Mouse (Mus musculus) gastrocnemius, adult 8-10 months (tissue): ENCODE data around the gene Spata31d1b. TPM values are rescaled to one million over a fixed set of nuclear protein-coding genes. Genes with fewer than 3 reads are reported as not detected.
"Not testable (repeated sequence)": the region's sequence is repeated elsewhere in the genome, so short reads cannot be mapped to it uniquely, and the experiment has no call there.

ENCODE experiments used
- DNase-seq, 2 experiments: peaks; one replicate each; pipeline ENCODE4 v3.0.0; 2022; ENCODE audit warnings: low spot score in 2 of 2
- total RNA-seq, 4 experiments: library from RNA; stranded (reverse); gene quantifications; 2 replicates each; pipeline ENCODE4 v1.2.4; 2022

Spata31d1b gene
- not detected for total RNA-seq

DNA sequence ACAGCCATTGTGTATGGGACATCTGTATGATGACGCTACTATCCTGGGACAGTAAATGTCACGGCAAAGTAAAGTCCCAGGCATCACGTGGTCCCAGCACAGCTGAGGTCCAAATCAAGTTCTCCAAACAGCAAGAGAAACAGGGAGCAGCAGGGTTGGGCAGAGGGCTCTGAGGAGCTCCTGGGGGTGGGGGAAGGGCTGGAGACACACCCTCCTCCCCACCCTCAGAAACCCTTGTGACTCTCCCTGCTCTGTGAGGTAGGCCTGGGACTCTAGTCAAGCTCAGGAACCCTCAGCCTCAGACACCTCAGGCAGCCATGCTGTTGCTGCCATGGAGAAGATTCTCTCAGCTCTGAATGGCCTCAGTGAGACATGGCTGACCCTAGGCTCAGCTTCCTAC, at the start of gene Spata31d1b:
Gene Spata31d1b (plus strand): TSS at position 301 of the 400 bp plus-strand sequence.
- not testable (repeated sequence) for DNase-seq

DNA sequence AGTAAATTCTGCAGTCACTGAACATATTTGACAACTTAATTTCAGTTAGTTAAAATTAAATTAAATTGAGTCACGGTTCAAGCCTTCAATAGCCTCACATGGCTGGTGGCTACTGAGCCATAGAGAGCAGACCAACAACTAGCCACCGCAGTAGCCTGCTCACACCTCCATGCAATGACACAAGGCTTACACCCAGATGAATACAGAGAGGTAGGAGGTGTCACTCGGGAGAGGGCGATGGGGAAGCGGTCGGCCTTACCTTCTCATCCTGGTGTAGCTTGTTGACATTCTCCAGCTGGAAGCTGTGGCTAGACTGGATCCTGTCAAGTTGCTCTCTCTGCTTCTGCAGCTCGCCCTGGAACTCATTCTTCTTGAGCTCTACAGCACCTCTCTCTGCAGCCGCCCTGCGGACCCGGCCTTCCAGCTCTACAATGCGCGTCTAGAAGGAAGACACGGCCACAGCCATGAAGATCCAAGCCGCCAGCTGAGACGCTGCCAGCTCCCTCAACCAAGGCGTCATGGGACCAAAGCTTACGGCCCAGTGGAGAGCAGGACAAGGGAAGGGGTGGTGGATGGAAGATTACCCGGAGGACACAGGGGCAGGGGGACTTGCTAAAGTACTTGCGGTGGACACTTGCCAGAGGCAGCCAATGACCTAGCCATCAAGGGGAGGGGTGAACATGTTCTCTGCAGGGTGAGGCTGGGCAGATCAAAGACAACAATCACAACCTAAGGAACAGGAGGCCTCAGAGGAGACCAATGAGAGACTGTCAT, 48.0 kb upstream of the Spata31d1b start:
- no peak for DNase-seq

DNA sequence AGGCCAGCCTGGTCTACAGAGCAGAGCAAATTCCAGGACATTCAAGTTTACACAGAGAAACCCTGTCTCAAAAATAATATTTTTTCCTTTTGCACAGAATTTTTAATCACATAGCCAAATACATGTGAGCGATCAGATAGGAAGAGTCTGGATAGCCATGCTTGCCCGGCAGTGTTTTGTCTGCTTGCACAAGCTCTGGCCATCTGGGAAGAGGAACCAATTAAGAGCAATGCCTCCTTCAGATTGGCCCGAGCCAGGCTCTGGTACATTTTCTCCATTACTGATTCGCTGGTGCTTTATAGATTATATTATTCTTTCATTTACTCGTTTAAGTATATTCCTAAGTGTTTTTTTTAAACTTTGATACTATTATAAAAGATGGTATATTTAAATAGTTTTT, 44.3 kb upstream of the Spata31d1b start:
- no peak for DNase-seq

DNA sequence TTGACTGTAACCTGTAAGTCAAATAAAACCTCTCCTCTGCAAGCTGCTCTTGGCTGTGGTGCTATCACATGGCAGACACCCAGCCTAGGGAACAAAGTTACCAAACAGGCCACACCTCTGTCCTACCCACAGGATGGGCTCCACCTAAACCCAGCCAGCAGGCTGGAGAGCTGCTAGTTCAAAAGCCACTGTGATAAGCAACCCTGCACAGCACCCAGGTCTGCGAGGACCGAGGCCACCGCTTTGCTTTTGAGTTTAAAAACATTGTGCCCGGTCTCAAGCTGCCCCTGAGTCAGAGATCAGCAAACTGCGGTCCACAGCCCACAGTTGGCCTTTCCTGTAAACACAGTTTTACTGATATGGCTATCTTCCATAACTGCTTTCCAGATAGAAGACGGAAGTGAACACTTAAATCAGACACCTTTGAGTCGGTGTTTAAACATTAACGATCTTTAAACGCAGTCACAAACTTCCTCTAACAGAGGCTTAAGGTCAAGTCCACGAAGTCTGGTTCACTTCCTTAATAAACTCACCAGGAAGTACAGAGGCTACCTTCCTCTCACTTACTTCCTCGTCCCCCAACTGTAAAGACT, 43.5 kb upstream of the Spata31d1b start:
- no peak for DNase-seq

DNA sequence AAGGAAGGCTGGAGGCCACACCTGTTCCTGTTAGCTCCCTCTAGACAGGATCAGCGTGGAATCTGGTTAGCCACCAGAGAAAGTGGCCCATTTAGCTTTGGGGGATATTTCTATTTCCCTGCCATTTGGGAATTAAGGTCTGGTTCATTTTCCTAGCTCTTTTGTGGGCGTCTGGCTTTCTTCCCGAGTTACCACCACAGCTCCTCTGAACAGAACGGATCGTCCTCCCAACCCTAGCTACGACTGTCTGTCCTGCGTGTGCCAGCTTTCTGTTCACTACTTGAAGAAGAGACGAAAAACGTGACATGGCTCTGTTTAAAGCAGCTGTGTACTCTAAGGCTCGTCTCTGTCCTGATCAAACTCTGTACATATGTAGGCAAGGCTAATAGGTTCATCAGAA, 42.1 kb upstream of the Spata31d1b start:
- DNase-seq, result no peak

DNA sequence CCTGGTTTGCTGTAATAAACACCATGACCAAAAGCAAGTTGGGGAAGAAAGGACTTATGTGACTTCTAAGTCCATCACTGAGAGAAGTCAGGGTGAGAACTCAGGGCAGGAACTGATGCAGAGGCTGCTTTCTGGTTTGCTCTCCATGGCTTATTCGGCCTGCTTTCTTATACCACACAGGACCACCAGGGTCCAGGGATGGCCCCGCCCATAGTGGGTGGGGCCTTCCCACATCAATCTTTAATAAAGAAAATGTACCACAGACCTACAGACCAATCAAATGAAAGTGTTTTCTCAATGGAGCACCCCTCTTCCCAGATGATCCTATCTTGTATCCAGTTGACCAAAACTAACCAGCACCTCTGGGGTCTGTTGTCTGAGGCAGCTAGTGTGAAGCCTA, 40.6 kb upstream of the Spata31d1b start:
- no peak for DNase-seq

DNA sequence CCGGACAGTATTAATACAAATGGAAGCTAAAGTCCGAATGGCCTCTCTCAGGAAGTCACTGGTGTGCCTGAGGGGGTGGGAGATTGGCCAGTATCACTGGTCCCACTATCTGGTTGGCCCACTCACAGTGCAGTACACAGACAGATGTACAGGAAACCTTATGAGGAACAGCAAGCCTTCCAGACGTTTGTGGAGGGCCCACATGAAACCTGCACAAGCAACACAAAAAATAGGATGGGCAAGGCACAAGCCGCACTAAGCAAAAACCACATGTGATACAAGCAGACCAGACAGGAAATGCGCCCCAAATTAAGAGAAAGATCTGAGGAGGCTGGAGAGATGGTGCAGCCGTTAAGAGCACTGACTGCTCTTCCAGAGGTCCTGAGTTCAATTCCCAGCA, 39.8 kb upstream of the Spata31d1b start:
- DNase-seq, result no peak

DNA sequence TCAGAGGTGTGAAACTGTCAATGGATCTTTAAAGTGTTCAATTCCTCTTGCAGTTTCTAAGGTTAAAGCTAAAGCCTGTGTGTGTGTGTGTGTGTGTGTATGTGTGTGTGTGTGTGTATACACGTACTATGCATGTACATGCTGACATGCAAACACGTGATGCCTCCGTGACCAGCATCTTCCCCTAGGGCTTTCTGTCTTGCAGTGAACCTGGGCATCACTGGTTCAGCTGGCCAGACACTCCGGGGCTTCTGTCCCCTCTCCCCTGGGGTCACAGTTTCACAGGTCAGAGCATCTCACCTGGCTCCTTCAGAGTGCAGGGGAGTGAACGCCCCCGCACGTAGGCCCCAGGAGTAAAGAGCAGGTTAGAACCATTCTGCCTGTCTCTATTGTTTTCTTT, 38.5 kb upstream of the Spata31d1b start:
- DNase-seq, result no peak

DNA sequence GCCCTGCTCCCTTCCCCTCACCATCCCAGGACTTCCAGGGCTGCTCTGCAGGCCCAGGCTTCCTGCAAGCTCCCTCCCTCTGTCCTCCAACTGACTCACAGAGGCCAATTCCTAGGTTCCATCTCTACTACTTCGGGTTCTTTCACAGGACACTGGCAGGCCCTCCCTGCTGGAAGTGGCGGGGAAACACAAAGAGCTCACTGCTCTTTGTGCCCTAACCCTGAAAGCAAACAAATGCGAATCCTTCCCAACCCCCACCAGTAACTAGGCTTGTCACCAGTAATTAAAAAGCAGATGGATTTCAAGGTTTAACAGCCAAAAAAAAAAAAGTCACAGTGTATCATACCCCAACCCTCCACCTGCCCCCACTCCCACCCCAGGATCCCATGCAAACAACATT, 37.9 kb upstream of the Spata31d1b start:
- no peak for DNase-seq

DNA sequence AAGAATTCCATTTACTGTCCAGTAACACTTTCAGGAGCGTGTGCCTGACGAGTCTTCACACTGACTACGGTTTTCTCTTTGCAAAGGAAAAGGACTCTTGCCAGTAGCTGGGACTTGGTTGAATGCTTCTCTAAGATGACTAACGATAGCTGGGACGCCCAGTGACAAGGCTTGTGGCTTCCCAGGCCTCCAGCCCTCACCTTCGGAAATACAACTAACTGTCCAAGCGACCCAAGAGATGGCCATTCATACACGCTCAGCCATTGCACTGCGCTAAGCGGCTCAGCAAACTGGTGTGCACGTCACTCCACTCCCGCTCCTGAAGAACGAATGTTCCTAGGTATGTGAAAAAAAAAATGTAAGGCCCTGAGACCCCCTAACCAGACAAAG, 37.3 kb upstream of the Spata31d1b start:
- DNase-seq, result no peak

DNA sequence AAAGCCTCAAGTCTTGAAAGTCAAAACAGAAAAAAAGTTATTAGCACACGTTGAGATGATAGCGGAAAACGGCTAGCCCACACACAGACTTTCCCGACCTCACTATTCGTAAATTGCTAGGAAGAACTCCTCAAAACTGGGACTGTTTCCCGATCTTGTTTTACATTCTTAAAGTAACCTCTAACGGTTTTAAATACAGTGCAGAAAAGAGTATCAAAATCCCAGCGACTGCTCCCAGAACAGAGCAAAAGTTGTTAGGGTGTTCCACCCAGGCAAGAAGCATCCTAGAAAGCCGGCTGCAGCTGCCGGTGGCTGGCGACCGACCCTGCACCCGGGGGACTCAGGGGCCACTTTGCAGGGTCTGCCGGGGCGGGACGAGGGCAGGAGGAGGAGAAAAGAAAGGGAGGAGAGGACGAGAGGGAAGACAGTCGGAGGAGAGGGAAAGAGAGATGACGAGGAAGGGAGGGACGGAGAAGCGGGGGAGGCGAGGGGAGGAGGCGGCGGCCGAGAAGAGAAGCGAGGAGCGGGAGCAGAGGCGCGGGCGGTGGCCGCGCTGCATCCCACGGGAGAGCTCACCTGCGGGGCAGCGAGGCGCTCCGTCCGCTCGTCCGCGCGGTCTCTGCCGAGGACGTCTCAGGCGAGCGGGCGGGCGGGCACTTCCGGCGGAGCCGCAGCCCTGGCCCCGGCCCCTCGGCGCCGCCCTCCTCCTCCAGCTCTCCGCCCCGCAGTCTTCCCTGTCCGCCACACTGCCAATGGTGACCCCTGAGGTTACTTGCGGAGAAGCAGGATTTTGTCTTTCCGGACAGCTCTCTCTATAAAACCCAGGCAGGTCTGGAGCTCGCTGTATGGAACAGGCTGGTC, 36.7 kb upstream of the Spata31d1b start, which contains the start of gene Golm1:
Gene Golm1 (minus strand): TSS at position 661 of the 861 bp plus-strand sequence.
- DNase-seq, result peak in 1 of 2 experiments; percentile 15

DNA sequence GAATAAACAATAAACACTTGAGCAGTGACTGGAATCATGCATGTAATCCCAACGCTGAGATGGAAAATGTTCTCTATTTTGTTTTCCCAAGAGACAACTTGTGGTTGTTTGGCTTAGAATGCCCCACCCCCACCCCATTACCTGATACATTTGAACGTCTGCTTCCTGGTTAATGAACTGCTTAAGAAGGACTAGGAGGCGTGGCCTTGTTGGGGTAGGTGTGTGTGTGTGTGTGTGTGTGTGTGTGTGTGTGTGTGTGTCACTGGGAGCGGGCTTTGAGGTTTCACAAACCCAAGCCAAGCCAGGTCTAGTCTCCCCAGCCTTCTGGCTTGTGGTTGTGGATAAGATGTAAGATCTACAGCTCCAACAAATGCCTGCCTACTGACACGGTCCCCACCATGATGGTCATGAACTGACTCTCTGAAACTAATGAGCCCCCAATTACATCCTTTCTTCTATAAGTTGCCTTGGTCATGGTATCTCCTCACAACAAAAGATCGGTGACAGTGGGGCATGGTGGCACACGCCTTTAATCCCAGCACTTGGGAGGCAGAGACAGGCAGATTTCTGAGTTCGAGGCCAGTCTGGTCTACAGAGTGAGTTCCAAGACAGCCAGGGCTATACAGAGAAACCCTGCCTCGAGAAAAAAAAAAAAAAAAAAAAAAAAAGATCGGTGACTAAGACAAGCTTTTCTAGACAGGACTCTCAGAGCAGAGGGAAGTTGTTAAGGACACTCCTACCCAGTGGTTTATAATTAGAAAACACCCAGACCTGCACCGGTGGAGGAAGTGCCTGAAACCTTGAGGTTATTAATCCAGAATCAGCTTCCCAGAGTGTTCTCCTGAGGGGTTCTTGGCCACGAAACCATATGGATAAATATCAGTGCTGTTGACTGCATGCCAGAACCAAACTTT, 35.5 kb upstream of the Spata31d1b start:
- no peak for DNase-seq

DNA sequence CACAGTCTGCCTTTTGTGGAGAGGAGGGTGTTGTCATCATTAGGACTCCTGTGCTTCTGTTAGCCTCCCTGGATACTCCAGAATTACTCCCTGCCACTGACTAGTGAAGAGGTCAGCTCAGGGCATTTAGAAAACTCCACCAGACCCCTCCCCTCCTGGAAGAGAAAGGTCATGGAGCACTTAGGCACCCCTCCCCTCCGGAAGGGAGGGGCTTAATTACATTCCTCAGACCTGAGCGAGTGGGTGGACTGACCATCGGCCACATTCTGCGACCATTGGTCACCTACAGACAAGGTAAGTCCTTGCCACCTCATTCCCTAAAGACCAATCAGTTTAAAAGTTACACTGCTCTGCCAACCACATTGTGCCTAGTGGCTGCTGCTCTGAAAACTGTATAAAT, 32.8 kb upstream of the Spata31d1b start:
- DNase-seq, result no peak

DNA sequence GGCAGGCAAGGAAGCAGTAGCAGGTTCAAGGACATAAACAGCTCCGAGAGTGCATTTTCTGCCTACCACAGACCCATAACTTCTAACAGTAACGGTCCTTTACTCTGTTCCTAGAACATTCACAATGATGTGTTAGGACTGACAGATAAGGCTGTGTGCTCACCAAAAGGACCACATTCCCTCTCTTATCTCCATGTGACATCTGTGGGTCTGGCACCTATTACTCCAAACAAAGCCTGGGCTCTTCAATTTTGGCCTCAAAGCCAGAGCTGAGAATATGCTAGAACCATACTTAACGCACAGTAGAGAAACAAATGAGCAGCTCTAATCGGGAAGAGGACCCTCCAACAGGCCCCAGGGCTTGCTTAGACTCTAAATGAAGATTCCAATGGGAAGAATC, 32.2 kb upstream of the Spata31d1b start:
- DNase-seq, result no peak

DNA sequence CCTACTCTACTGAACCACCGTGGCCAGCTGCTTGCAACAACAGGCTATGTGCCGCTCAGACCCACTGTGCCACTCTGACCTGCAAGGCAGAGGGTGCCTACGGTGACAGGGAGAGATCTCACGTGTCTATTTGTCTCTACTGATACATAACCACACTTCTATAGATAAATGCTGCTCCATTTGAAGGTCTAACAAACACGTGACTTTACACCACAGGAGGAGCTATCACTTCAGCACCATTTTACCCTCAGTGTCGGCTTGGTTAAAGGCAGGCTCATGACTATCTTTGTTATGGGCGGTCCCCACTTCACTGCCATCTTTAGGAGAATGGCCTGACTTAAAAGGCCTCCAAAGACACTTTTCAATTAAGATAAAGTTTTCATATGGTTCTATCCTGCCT, 29.5 kb upstream of the Spata31d1b start:
- DNase-seq, result no peak

DNA sequence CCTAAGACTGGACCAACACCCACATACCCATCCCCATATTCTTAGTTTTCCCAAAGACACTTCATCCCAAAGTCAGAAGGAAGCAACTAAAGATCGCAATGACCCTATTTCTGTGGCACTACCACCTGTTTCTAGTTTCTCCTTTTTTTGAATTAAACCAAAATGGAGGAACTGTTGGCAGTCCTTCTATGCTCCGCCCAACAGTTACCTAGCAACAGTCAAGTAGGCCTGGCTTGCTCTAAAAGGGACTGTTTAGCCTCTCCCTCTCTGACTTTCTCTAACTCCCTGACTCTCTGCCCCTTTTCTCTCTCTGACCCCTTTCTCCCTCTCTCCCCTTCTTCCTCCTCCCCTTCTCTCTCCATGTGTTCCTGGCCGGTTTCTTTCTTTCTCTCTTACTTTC, 26.8 kb upstream of the Spata31d1b start:
- no peak for DNase-seq

DNA sequence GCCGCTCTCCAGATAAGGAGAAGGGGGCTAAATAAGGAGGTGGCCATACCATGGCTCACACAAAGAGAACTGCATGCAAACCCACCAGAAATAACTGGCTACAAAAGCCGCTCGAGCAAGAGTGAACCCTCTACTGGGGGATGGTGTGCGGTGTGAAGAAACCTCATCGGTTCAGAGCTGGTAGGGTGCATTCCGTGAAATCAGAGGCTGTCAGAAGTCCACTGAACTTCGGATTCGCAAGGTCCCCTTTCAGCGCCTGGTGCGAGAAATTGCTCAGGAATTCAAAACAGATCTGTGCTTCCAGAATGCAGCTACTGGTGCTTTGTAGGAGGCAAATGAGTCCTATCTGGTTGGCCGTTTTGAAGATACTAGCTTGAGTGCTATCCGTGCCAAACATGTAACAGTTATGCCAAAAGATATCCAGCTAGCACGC, 23.7 kb upstream of the Spata31d1b start:
- DNase-seq, result no peak

DNA sequence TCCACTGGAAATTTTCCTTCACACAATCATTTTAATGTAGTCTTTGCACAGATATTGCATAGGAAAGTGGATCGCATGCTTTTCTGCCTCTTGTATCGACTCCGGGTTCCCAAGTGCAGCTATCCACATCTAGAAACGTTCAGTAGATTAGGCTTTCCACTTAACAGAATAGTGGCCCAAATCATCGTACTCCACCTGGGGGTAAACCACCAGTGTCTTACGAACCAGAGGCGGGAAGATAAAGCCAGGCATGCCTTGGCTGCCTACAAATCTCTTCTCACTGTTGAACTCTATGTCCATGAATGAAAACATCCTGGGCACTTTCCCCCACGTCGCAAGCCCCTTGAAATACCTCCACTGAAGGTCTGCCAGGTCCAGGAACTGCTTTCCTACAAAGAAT, 22.8 kb upstream of the Spata31d1b start:
- DNase-seq, result no peak

DNA sequence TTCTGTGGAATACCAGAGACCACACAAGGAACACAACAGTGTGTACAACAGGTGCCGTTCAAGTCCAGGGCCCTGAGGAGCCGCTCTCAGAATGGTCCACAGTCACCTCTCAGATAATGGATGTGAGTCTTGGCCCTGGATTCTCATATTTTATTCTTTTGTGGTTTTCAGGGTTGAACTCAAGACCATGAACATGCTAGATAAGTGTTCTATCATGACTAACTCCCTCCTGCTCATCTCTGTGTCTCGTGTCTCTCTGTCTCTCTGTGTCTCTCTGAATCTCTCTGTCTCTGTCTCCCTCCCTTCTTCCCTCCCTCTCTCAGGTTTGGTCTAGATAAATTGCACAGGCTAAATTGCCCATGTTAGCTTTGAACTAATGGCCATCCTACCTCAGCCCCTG, 22.2 kb upstream of the Spata31d1b start:
- no peak for DNase-seq

DNA sequence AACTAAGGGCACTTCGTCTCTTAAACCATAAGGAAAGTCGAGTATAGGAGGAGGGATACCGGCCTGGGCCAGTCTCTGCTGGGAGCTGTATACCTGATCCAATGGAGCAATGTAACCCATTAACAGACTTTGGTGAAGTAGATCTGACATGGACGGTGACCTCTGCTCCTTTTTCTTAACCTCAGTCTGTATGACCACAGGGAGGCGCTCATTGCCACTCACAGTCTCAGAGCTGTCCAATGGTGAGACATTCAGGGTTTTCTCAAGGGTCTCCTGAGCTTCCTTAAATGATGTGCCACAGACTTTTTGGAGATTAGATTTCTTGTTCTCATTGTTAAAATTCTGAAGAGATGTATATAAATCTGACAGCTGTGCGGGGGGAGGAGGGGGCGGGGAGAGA, 21.5 kb upstream of the Spata31d1b start:
- DNase-seq, result no peak

DNA sequence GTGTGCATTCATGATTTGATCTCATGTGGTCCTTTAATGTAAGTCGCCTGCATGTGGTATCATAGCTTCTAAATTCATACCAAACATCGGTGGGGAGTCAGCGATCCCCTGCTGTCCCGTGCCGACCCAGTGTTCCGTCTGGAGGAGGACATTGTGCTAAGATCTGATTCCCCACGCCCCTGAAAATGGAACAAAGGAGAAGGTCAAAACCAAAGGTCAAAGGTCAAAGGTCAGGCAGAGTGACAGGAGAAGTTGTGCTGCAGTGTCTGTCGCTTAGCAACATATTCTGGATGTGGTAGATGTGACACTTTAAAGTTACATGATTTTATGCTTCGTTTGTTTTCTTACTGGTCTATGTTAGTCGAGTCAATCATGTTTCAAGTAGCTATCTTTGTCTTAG, 20.6 kb upstream of the Spata31d1b start:
- DNase-seq, result no peak
